Mouse (Mus musculus): ENCODE results near the gene Mphosph9.
A peak's percentile ranks its signal among the peaks of the same experiment; 100 is the strongest.

The Mphosph9 gene

GRCm38 (mm10) chr5:124263246-124263645, 64.5 kb downstream of the Mphosph9 start:
- no peak for DNase-seq

GRCm38 (mm10) chr5:124262090-124262489, 65.7 kb downstream of the Mphosph9 start:
- no peak for DNase-seq

- DNase-seq, result no peak
These were observed 68.6 kb downstream of the Mphosph9 start for GRCm38 (mm10) chr5:124259133-124259532.

- no peak for DNase-seq
These were observed 69.7 kb downstream of the Mphosph9 start for GRCm38 (mm10) chr5:124258026-124258425.

- DNase-seq, result no peak
These were observed 72.6 kb downstream of the Mphosph9 start for GRCm38 (mm10) chr5:124255141-124255540.

DNA sequence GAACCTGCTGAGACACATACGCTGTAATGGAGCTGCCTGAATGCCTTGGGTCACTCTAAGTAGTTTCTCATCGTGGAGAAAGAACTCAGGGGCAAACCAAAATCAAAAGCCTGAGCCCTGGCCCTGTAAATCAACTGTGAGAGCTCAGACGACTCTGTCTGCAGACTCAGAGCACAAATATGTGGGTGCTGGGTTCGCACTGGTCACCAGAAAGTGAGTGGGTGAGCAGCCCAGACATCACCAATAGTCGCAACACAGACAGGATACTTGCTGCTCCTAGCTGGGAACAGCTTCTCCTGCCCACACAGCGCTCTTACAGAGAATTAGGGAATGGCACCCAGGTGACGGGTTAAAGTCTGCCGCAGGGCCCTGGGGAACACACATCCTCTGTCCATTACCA, 74.2 kb downstream of the Mphosph9 start:
- DNase-seq, result no peak

DNA sequence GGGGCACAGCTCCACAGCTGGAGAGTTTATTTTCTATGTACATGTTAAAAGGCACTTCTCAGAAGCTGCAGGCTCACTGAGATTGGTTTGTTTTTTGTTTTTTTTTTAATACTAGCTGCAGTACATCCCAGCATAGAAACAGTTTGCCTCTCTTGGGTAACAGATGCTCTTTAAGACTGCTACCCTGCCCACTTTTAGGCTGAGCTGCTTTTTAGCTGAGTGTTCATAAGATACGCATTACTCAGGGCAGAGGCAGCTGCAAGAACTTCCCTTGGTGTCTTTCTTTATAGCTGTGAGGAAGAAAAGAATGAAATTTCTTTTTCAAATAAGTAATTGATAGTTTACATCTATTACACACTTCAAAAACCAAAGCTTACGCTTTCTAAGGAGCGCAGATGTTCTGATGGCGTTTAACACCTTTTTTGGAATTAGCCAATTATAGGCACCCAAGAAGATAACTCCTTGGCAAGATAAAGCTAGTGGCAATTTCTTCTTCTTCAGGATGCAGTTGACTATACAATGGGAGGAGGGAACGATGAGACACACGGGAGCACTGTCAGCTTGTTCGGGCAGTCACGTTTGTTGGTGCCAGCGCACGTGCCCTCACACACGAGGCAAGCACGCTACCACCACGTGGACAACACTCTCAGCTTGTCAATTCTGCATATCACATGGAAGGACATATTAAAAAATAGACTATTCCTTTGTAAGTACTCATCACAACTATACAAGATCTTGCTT, 75.0 kb downstream of the Mphosph9 start:
- DNase-seq, result no peak

DNA sequence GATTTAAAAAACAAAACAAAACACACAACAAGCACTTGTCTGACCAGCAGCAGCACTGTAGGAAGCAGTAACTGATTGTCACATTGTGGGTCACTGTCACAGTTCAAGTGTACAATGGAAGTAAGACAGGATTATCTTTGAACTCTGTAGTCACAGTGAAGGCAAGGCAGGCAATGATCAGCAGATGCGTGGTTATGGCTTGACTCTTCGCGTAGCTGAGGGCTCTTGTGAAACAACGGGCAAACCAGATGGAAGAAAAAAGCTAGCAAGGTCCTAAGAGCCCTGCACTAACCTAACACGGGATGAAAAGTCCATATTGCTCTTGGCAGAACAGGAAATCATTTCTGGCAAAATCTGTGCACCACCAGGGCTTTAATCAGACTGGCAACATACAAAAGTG, 76.7 kb downstream of the Mphosph9 start:
- no peak for DNase-seq

DNA sequence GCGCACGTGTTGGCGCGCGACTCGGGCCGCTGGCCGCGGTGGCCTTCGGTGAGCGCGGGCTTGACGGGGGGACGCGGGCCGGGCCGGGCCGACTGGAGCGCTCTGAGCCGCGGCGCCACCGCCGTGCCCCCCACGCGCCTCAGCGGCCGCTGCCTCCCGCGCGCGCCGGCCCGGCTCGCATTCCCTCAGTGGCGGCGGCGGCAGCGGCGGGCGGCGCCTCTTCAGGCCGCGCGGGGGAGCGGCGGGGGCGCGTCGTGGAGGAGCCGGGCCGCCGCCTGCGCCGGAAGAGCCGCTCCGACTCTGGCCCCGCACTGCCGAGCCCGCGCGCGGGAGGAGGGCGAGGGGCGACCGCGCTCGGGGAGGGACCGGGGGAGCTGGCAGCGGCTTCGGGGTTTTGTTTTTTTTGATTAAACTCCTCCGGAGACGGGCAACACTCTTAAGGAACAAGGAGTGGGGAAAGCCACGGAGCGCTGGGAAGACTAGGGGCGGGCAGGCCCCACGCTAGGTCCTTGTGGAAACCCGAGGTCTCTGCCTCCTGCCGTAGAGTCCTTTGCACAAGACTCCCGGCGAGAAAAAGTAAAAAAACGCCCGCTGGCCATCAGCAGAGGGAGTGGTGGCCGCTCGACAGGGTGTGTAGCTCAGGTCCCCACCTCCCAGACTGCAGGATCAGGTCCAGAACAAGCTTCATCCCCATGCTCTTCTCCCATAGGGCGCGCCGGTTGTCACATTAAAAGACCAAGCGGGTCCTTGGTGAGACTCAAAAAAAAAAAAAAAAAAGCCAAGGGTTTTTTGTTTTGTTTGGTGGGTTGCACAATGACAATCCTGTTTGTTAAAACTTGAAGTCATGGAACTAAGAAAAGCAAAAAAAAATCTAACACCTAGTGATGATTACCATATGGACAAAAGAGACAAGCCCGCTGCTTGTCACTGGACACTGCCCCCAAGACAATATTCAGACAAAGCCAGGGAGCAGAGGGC, 77.9 kb downstream of the Mphosph9 start, which contains the start of gene Pitpnm2:
TSS of gene Pitpnm2 (minus strand) at position 147 of the 978 bp plus-strand sequence.
- no peak for DNase-seq

GRCm38 (mm10) chr5:124248845-124249613, 78.7 kb downstream of the Mphosph9 start:
- peak; percentile 44 for DNase-seq

GRCm38 (mm10) chr5:124247986-124248626, 79.7 kb downstream of the Mphosph9 start:
- peak; percentile 46 for DNase-seq

- no peak for DNase-seq
These were observed 80.5 kb downstream of the Mphosph9 start for GRCm38 (mm10) chr5:124247296-124247695.

DNA sequence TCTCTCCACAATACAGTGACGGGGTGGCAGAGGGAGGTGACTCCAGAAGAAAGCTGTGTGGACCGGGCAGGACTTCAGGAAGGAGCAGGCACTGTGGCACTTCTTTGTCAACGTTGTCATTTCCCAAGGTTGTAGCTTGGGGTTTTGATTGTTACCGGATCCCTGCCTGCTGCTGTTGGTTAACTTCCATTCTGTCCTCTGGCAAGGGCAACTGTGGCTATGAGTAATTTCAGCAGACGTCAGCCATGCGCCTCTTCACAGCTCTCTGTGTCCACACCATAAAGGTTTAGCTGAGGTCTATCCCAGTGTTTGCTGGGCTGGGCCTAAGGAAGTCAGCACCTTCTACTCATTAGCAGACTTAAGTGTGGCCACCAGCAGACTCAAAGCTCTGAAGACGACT, 82.9 kb downstream of the Mphosph9 start:
- DNase-seq, result no peak

DNA sequence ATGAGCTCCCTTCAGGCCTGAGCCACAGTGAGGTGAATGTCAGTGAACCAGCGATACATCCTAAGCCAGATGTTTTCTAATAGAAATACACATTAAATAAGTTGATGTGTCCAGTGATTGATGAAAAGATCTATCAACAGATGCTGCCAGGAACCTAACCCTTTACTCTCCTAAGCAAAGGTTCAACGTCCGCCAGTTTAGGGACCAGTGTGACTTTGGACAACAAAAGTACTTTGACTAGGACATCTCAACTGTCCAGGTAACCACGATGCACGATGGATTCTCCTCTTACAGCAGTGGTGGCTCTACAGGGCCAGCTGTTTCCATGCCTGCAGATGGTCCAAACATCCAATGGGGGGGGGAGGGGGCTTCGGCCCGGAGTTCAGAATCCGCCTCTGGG, 83.3 kb downstream of the Mphosph9 start:
- DNase-seq, result no peak

DNA sequence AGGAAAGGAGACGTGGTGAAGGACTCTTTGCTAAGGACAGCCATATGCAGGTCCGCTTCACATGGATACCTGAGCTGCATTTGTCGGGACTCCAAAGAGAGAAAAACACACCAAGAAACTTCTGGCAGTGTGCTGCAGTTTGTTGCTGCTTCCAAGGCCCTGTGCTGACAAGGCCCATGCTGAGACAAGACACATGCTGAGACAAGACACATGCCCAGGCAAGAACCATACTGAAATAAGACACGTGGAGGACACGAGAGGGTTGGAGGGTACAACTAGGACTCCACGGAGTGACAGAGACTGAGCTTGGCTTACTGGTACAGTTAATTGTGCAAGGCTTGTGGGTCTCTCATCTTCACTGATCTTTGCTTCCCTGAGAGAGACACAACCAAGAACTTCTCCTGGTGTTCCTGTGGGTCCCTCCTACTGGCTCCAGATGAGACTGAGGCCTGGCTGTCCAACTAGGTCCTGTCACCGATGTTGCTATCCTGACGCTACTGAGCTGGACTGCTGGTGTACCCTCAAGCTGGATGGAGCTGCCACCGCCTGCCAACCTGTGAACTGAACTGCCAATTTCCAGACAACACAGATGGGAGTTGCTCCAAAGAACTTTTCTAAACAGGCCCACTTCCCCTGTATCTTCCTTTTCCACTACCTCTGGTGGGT, 84.4 kb downstream of the Mphosph9 start:
- no peak for DNase-seq

- no peak for DNase-seq
These were observed 85.9 kb downstream of the Mphosph9 start for GRCm38 (mm10) chr5:124241686-124242444.

DNA sequence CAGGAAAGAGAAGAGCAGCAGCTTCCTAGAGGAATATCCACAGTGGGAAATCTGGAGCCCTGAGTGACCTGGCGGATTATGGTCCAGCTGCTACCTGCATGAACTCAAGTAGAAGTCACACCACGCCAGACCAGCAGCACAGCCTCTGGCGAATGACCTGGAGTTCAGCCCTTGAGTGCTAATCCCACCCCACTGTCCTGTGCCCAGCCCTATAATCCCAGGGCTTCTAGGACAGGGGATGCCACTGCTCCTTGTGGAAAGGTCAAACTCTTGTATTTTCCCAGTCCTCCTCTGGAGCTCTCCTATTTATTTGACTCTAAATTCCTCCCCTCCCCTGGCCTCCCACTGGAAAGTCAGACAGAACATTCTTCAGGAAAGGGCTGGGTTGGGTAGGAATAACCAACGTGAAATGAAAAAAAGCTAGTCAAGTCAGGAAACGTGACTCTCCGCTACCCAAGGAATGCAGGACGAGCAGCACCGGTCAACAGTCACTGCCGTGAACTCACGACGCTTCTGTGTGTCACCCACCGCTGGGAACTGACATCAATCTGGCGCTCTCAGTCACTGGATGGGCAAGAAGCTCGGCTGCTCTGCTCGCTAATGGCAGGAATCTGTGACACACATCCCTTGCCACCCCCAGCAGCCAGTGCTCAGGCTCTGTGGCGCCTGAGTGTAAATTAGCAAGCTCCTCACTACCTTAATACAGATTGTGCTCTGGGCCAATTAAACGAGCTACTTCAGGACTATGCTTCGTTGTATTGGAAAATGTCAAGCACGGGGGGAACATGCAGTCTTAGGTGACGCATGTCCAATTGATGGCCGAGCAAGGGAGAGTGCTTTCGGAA, 86.7 kb downstream of the Mphosph9 start:
- peak; percentile 58 for DNase-seq

DNA sequence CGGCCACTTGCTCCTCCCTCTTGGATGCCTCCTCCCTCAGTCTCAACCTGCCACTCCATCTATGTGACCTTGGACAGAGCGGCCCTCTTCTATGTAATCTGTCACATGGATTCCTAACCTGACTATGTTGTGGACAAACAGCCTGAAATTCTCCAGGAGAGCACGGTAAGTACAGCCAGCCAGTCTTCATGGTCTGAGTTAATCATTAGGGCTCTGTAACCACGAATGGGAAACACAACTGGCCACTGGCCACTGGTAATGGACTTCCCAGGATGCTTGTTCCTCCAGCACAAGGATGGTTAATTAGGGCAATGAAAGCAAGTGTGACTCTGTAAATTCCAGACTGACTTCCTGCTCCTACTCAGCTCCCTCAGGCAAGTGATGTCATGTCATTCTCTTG, 91.6 kb downstream of the Mphosph9 start:
- DNase-seq, result peak; percentile 96

- no peak for DNase-seq
These were observed 93.0 kb downstream of the Mphosph9 start for GRCm38 (mm10) chr5:124234778-124235177.
